Mouse (Mus musculus): ENCODE data around the gene Bptf. TPM values are rescaled to one million over a fixed set of nuclear protein-coding genes. Genes with fewer than 3 reads are reported as not detected.
A peak's percentile ranks its signal among the peaks of the same experiment; 100 is the strongest.
"Not testable (repeated sequence)": the region's sequence is repeated elsewhere in the genome, so short reads cannot be mapped to it uniquely, and the experiment has no call there.

Bptf gene
- total RNA-seq, 2 experiments from 2014 or later, result 27.9 to 31.3 TPM

- DNase-seq, result no peak
Observed at GRCm38 (mm10) chr11:107054870-107055269, 77.1 kb downstream of the Bptf start.

DNA sequence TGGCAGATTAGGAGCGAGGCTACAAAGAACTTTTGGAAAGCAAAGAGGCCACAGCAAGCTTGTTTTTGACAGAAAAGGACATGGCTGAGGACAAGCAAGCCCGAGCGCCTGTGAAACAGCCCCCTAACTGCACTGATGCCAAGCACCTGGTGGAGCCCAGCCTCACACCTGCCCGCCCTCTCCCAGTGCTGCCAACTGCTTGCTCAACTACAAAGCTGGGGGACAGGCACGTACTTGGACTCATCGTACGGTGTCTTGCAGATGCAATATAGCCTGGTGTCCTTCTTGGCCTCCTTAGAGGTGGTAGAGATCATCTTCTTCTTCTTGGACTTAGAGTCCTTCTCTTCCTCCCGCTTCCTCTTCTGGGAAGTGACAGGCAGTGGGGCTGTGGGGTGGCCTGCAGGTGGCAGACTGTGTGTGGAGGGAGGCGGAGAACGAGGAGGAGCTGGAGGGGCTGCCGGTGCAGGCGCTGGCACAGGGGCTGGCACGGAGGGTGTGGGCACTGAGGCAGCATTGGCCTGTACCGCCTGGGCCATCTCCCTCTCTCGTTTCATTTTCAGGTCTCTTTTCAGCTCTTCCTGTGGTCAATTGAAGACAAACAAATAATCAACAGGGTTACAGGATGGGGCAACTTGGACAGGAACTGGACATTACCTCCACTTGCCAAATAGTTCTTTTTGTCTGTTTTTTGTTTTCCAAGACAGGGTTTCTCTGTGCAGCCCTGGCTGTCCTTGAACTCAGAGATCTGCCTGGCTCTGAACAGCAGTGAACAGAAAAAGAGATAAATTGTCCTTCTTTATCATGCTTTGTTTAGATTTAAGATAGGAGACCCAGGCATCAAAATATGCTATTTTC, 84.9 kb downstream of the Bptf start:
- no peak for DNase-seq

GRCm38 (mm10) chr11:107045546-107045945, 86.4 kb downstream of the Bptf start:
- DNase-seq, result no peak

DNA sequence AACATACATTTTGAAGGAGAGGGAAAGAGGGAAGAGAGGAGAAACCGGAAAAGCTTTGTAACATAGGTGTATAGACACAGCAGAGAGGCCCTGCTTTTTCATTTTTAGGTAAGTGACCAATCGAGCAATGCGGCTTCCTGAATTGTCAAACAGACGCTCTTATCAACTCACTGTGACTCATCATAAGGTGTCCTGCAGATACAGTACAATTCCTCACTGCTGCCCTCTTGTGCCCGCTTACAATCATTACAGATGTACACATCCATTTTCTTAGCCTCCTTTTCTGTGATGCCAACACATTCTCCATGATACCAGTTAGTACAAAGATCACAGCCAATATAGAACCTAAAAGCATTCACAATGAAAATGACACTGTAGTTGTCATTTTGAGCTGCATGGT, 87.6 kb downstream of the Bptf start:
- peak; percentile 70 to 78 for DNase-seq

- DNase-seq, result no peak
Observed at GRCm38 (mm10) chr11:107043361-107043760, 88.6 kb downstream of the Bptf start.

GRCm38 (mm10) chr11:107041396-107041795, 90.5 kb downstream of the Bptf start:
- DNase-seq, result no peak

GRCm38 (mm10) chr11:107039417-107039816, 92.5 kb downstream of the Bptf start:
- DNase-seq, result no peak

- DNase-seq, result no peak
Observed at GRCm38 (mm10) chr11:107034085-107034810, 97.7 kb downstream of the Bptf start.

DNA sequence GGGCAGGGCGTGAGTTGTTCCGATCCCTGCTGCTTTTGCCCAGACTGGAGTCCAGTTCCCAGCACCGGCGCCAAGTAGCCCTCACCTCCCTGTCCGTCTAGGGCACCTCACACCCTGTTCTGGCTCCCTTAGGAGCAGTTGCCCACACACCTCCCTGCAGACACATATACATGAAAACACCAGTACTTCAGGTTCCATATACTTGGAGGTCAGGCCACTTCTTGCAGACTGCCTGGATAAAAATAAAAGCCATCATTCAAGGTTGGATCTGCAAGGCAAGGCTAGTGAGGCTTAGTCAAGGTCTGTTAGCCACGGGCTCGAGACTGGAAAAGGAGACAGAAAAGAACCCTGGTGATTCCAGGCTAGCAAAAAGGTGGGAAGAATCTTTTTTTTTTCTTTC, 100.3 kb downstream of the Bptf start:
- no peak for DNase-seq

DNA sequence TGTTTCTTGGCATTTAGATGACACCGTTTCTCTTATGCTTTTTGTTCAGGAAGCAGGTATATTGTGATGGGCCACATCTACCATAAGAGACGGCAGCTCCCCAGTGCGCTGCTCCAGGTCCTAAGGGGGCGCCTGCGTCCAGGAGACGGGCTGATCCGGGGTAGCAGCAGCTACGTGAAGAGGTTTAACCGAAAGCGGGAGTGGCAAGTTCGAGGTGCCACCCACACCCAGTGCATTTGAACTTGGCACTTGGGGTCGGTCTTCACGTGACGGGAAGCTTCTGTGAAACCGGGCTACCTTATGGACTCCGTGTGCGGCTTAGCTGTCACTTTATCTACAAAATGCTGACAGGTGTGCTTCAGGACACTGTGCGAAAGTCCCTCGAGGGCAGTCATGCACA, 102.4 kb downstream of the Bptf start:
- no peak for DNase-seq

GRCm38 (mm10) chr11:107028754-107029153, 103.2 kb downstream of the Bptf start:
- DNase-seq, result no peak

- DNase-seq, result no peak
Observed at GRCm38 (mm10) chr11:107028275-107028618, 103.7 kb downstream of the Bptf start.

GRCm38 (mm10) chr11:107027431-107028274, 104.3 kb downstream of the Bptf start:
- peak; percentile 88 to 93 for DNase-seq

DNA sequence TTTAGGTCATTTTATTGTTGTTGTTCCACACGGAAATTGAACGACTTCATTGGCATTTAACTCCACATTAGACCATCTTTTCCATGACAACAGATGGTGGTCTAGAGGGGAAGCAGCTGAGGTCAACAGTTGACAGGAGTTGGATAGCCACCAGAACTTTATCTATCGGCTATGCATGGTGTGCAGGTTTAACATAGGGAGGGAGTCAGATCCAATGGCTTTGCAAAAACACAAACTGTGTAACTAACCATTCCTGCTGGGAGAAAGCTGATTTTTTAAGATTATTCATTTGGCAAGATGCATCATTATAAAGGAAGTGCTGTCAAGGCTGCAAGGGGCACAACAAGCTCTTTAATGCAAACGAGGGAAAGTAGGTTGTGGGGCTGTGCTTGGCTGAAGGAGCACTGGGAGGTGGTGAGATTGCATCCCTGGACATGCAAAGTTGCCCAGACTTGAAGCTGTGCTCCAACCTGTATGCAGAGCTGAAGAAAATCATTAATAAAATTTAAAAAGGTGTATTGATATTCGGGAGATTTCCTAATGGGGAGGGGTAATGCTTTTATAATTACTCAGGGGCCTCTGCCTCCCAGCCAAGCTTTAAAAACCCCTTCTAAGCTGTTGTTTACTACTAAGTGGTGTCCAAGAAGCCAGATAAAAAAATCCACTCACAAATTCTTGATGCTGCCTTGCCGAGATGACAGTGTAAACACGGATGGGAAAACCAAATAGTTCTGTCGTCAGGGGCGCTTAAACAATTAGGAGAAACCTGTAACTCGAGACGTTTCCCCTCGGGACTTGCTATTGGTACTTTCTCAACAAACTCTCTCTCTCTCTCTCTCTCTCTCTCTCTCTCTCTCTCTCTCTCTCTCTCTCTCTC, 105.1 kb downstream of the Bptf start:
- peak in 1 of 2 experiments; percentile 48 for DNase-seq

- DNase-seq, result peak; percentile 29 to 62
Observed at GRCm38 (mm10) chr11:107025411-107026321, 106.3 kb downstream of the Bptf start, which contains the start of gene 1810010H24Rik. TSS of gene 1810010H24Rik (plus strand) at chr11:107025681.

- no peak for DNase-seq
Observed at GRCm38 (mm10) chr11:107024406-107024805, 107.5 kb downstream of the Bptf start.

- DNase-seq, result no peak
Observed at GRCm38 (mm10) chr11:107022050-107022683, 109.8 kb downstream of the Bptf start.

GRCm38 (mm10) chr11:107019722-107020121, 112.2 kb downstream of the Bptf start:
- not testable (repeated sequence) for DNase-seq

DNA sequence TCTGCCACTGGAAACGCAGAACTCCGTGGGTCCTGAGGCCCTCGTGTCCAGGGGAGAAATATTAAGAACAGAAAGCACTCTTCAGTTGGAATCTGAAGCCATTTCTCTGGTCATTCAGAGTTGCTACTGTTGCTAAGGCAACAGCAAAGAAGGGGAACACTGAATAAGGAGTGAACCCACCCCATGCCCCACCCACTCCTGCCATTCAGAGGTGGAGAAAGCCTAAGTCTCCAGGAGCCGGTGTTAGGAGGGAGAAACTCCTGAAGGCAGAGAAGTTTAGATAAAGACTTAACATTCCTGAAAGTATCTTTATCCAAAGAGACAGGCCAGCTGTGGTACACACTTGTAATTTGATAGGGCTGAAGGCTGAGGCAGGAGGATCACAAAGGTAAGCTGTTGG, 112.6 kb downstream of the Bptf start:
- DNase-seq, result no peak

GRCm38 (mm10) chr11:107018606-107019005, 113.3 kb downstream of the Bptf start:
- no peak for DNase-seq
